Mouse (Mus musculus): ENCODE data around the gene Lef1. TPM values are rescaled to one million over a fixed set of nuclear protein-coding genes. Genes with fewer than 3 reads are reported as not detected.

The Lef1 gene
- total and polyA plus RNA-seq, 3 experiments, result 0.23 to 1.5 (median 0.34) TPM

DNA sequence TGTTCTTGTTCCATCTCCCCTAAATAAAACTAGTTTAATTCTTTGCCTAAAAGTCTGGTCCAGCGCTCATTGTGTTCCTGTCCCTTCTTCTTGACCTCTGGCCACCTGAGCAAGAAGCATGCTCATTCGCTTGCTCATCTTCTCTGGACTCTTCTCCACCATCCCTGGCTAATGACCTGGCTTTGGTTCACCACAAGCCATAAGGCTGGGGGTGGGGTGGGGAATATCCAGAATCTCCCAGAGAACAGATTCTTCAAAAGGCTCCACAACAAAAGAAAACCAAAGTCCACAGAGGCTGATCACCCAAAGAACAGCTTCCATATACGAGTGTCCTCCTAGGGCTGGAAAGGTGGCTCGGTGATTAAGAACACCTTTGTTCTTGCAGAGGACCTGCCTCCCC lies 144.7 kb downstream of the Lef1 start:
- intact Hi-C loops (cut with DNase I), result no loop called here
- 92% methylated on average over 4 of the region's 4 CpGs for WGBS
- Histone ChIP-seq H3K79me2 (replicated peaks; ENCODE audit: control insufficient read depth, insufficient read depth, low read length) (peaks cover 2% of the 10 kb centered on the region), H3K4me1 (ENCODE audit: control insufficient read depth, insufficient read depth, low read length) (peaks cover 14% of the 10 kb centered on the region), H3K9ac (ENCODE audit: low read depth, low read length) (no peak overlapping the region), H3K4me3 (no peak overlapping the region), H3K27me3 (ENCODE audit: control insufficient read depth, insufficient read depth, low read length) (no peaks in the 10 kb centered on the region), H3K27ac (no peak overlapping the region), H3K36me3 (ENCODE audit: control insufficient read depth, insufficient read depth, low read length) (peaks cover 2% of the 10 kb centered on the region; the same call in 1 of the 2 replicates)
- DNase-seq, result no peak
- TF ChIP-seq CTCF (IDR thresholded peaks at IDR 0.05) (no peak), EP300 (IDR thresholded peaks at IDR 0.05; ENCODE audit: insufficient read depth, low read depth, low read length) (no peak), POLR2A (IDR thresholded peaks at IDR 0.05; ENCODE audit: insufficient read depth, low read depth, low read length) (no peak)

DNA sequence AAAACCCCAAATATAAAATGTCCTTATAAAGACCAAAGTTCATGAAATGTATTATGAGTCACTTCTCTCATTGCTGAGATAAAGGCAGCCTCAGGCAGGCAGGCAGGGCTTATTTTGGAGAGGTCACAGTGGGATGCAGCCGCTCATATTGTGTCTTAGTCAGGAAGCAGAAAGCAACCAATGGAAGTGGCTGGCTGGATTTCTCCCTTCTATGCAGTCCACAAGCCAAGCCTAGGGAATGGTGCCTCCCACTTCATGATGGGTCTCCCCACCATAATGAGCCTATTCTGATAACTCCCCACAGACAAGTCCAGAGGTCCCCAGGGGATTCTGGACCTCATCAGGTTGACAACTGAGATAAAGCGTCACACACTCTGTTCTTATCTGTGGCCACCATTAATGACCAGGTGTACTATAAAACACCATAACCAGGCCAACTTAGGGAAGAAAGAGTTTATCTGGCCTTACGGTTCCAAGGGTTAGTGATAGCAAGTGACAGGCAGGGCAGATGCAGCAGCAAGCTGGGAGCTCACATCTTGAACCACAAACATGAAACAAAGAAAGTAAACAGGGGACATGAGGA lies 145.2 kb downstream of the Lef1 start:
- H3K27ac ChIP-seq, result no peak overlapping the region; the same call in 1 of the 2 replicates
- 64% methylated on average over 3 of the region's 3 CpGs for WGBS
- H3K27me3 ChIP-seq (ENCODE audit: control insufficient read depth, insufficient read depth, low read length), result no peaks in the 10 kb centered on the region
- H3K9ac ChIP-seq (ENCODE audit: low read depth, low read length), result no peak overlapping the region
- peaks cover 11% of the 10 kb centered on the region; the same call in 1 of the 2 replicates for H3K4me1 ChIP-seq (ENCODE audit: control insufficient read depth, insufficient read depth, low read length)
- intact Hi-C loops (cut with DNase I), result no loop called here
- H3K4me3 ChIP-seq, result no peak overlapping the region
- DNase-seq, result no peak
- TF ChIP-seq EP300 (IDR thresholded peaks at IDR 0.05; ENCODE audit: insufficient read depth, low read depth, low read length) (no peak), CTCF (IDR thresholded peaks at IDR 0.05) (no peak), POLR2A (IDR thresholded peaks at IDR 0.05; ENCODE audit: insufficient read depth, low read depth, low read length) (no peak)
- peaks cover 4% of the 10 kb centered on the region; the same call in 1 of the 2 replicates for H3K36me3 ChIP-seq (ENCODE audit: control insufficient read depth, insufficient read depth, low read length)
- H3K79me2 ChIP-seq (replicated peaks; ENCODE audit: control insufficient read depth, insufficient read depth, low read length), result peaks cover 2% of the 10 kb centered on the region

DNA sequence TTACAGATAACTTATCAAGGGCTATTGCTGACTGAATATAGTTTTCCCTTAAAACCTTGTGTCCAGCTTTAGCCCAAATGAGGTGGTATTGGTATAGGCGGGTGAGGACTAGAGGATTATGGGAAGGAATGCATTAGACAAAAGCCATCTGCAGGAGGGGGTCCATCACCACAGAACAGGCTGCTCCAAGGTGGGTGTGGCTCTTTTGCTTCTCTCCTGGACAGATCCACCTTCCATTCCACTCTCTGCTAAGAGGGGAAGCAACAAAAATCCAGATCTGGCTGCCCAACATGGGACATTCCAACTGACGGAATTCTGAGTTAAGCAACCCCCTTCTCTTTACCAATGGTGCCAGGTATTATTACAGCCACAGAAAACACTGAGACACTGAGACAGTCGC lies 148.7 kb downstream of the Lef1 start:
- intact Hi-C loops (cut with DNase I), result no loop called here

DNA sequence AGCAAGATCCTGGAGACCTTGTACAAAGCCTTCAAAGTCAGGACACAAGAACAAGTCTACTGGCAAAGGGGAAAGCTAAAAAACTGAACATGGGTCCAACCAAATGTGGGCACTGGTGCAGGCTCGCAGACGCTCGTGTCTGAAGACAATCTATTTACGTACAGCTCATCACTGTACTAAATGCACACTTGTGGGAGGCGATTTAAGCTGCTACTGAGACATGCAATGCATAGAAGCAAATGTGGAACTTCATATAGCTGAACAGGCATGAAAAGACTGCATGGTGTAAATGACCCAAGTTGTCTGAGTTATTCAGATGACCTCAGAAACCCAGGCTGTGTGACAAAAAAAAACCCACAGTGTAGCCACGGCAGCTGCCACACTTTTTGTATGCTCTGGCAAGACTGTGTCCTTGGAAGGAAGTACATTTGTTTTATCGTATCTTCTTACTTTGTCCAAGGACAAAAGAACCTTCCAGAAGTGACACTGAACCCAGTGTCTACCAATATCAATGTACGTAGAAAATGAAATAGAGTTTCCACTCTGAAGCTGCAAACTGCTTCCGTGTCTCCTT lies 149.2 kb downstream of the Lef1 start:
- Histone ChIP-seq H3K27me3 (ENCODE audit: control insufficient read depth, insufficient read depth, low read length) (no peaks in the 10 kb centered on the region), H3K4me1 (ENCODE audit: control insufficient read depth, insufficient read depth, low read length) (peaks cover 3% of the 10 kb centered on the region; the same call in 1 of the 2 replicates), H3K79me2 (replicated peaks; ENCODE audit: control insufficient read depth, insufficient read depth, low read length) (peaks cover 3% of the 10 kb centered on the region), H3K4me3 (no peak overlapping the region), H3K27ac (peak overlapping the region; percentile 6), H3K36me3 (ENCODE audit: control insufficient read depth, insufficient read depth, low read length) (peaks cover 11% of the 10 kb centered on the region), H3K9ac (ENCODE audit: low read depth, low read length) (no peak overlapping the region)
- DNase-seq, result no peak
- 43% methylated on average over 9 of the region's 9 CpGs for WGBS
- intact Hi-C loops (cut with DNase I), result no loop called here
- TF ChIP-seq CTCF (IDR thresholded peaks at IDR 0.05) (no peak), POLR2A (IDR thresholded peaks at IDR 0.05; ENCODE audit: insufficient read depth, low read depth, low read length) (no peak), EP300 (IDR thresholded peaks at IDR 0.05; ENCODE audit: insufficient read depth, low read depth, low read length) (no peak)

More for the DNA sequence above, 148.7 kb downstream of the Lef1 start:
- H3K4me1 ChIP-seq (ENCODE audit: control insufficient read depth, insufficient read depth, low read length), result peaks cover 3% of the 10 kb centered on the region; the same call in 1 of the 2 replicates
- TF ChIP-seq POLR2A (IDR thresholded peaks at IDR 0.05; ENCODE audit: insufficient read depth, low read depth, low read length) (no peak), EP300 (IDR thresholded peaks at IDR 0.05; ENCODE audit: insufficient read depth, low read depth, low read length) (no peak), CTCF (IDR thresholded peaks at IDR 0.05) (no peak)
- no peak overlapping the region for H3K9ac ChIP-seq (ENCODE audit: low read depth, low read length)
- H3K79me2 ChIP-seq (replicated peaks; ENCODE audit: control insufficient read depth, insufficient read depth, low read length), result peaks cover 3% of the 10 kb centered on the region
- H3K27me3 ChIP-seq (ENCODE audit: control insufficient read depth, insufficient read depth, low read length), result no peaks in the 10 kb centered on the region
- peaks cover 11% of the 10 kb centered on the region for H3K36me3 ChIP-seq (ENCODE audit: control insufficient read depth, insufficient read depth, low read length)
- WGBS, result 71% methylated on average over 3 of the region's 3 CpGs
- no peak for DNase-seq
- no peak overlapping the region for H3K4me3 ChIP-seq
- H3K27ac ChIP-seq, result no peak overlapping the region

DNA sequence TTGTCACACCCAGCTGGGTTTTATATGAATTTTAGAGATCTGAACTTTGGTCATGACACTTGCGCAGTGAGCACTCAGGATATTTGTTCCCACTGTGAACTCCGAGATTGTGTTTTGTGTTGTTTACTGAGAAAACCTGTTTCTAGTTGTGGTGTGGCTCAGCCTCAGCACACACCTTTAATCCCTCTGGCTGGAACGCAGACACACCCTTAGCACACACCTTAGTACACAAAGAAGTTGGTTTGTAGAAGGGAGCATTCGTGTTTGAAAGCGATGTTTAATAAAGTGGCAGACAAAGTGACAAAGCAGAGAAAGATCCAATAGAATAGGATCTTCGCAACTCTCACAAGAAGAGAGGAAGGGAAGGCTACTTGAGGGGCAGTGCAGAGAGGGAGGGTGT lies 150.1 kb downstream of the Lef1 start:
- peaks cover 15% of the 10 kb centered on the region for H3K36me3 ChIP-seq (ENCODE audit: control insufficient read depth, insufficient read depth, low read length)
- H3K27ac ChIP-seq, result no peak overlapping the region
- H3K4me3 ChIP-seq, result no peak overlapping the region
- 96% methylated on average over 6 of the region's 6 CpGs for WGBS
- no peak overlapping the region for H3K9ac ChIP-seq (ENCODE audit: low read depth, low read length)
- no peaks in the 10 kb centered on the region for H3K27me3 ChIP-seq (ENCODE audit: control insufficient read depth, insufficient read depth, low read length)
- no peak for DNase-seq
- TF ChIP-seq CTCF (IDR thresholded peaks at IDR 0.05) (no peak), EP300 (IDR thresholded peaks at IDR 0.05; ENCODE audit: insufficient read depth, low read depth, low read length) (no peak), POLR2A (IDR thresholded peaks at IDR 0.05; ENCODE audit: insufficient read depth, low read depth, low read length) (no peak)
- peaks cover 6% of the 10 kb centered on the region for H3K79me2 ChIP-seq (replicated peaks; ENCODE audit: control insufficient read depth, insufficient read depth, low read length)
- intact Hi-C loops (cut with DNase I), result no loop called here
- peaks cover 5% of the 10 kb centered on the region for H3K4me1 ChIP-seq (ENCODE audit: control insufficient read depth, insufficient read depth, low read length)

All from heart, adult 2 months (tissue).